Mouse (Mus musculus) erythroblast, embryonic 14.5 days (primary cell): ENCODE measurements at regions not wholly inside any gene's neighbourhood (a gene's known extent, or its start where the extent isn't known, plus 50 kb on each side); places are given as distances from the start of the nearest gene placed in this dataset.

Experiments used
- GATA1 ChIP-seq: IDR thresholded peaks from 2 replicates; pipeline ENCODE4 v1.6.1; 2012; ENCODE audit warnings: low read length, inconsistent platforms, mixed read lengths
- TAL1 ChIP-seq: IDR thresholded peaks from 3 replicates; pipeline ENCODE4 v1.6.1; 2012; ENCODE audit warnings: low read length, inconsistent platforms, mixed read lengths

DNA sequence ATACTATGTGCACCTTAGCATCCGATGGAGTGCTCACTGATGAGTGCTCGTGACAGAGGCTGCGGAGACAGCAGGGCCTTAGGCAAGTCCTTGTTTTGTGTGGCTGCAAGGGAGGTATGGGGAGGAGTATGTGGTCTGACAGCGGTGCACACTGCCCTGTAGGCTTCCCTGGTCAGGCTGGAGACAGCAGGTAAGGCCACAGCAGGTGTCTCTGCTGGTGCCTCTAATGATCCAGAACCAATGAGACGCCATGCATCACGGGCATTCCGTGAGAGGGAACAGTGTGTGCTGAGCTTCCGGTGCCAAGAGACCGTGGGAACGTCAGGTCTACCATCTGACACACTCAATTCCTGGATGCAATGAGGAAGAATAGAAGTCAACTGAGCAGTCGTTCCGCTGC lies 114.8 kb downstream of the Nufip1 start:
- TF ChIP-seq TAL1, result no peak
- TF ChIP-seq GATA1, result no peak
